Mouse (Mus musculus) liver, embryonic 13.5 days (tissue): ENCODE data around the gene Ush1g. TPM values are rescaled to one million over a fixed set of nuclear protein-coding genes. Genes with fewer than 3 reads are reported as not detected.
A peak's percentile ranks its signal among the peaks of the same experiment; 100 is the strongest.

Experiments
- ATAC-seq: fragments of 200-750 bp; cut with Nextera tagmentation; 2 replicates; pipeline ENCODE4 v1.8.0; 2017; ENCODE audit warnings: low read depth, mild to moderate bottlenecking, moderate number of reproducible peaks, moderate library complexity
- DNase-seq: peaks from one replicate; pipeline ENCODE4 v3.0.0; 2022
- H3K27ac ChIP-seq: fragments of 300-500 bp; sonication (generic); 2 replicates; pipeline ENCODE4 v1.5.1; 2015; ENCODE audit warnings: moderate library complexity, mild to moderate bottlenecking, inconsistent platforms
- H3K27me3 ChIP-seq: fragments of 300-500 bp; sonication (generic); 2 replicates; pipeline ENCODE4 v1.6.1; 2015; ENCODE audit warnings: mild to moderate bottlenecking, inconsistent platforms
- H3K36me3 ChIP-seq: fragments of 300-500 bp; sonication (generic); 2 replicates; pipeline ENCODE4 v1.6.1; 2015; ENCODE audit warnings: mild to moderate bottlenecking, inconsistent platforms
- H3K4me1 ChIP-seq: fragments of 300-500 bp; sonication (generic); replicated peaks from 2 replicates; pipeline ENCODE4 v1.6.1; 2015; ENCODE audit warnings: inconsistent platforms
- H3K4me2 ChIP-seq: fragments of 300-500 bp; sonication (generic); 2 replicates; pipeline ENCODE4 v1.6.1; 2015; ENCODE audit warnings: inconsistent platforms, mild to moderate bottlenecking, moderate library complexity
- H3K4me3 ChIP-seq: fragments of 300-500 bp; sonication (generic); replicated peaks from 2 replicates; pipeline ENCODE4 v1.5.1; 2015; ENCODE audit warnings: mild to moderate bottlenecking, inconsistent platforms
- H3K9ac ChIP-seq: fragments of 300-500 bp; sonication (generic); 2 replicates; pipeline ENCODE4 v1.6.1; 2015; ENCODE audit warnings: mild to moderate bottlenecking, inconsistent platforms
- H3K9me3 ChIP-seq: fragments of 300-500 bp; sonication (generic); replicated peaks from 2 replicates; pipeline ENCODE4 v1.6.1; 2016; ENCODE audit warnings: inconsistent platforms
- WGBS: fragments of 180-500 bp; shearing (Covaris S2); methylation state at CpG from one replicate; pipeline ENCODE4 v1.1.7; 2015; ENCODE audit not compliant: insufficient replicate concordance; 5-methylcytosine and 5-hydroxymethylcytosine counted together
- polyA plus RNA-seq: library from polyadenylated mRNA; unstranded; fragments of >200 nt; fragmentation: Nextera tagmentation; extraction: Ambion mirVana; gene quantifications from 2 replicates; pipeline ENCODE4 v1.2.1, GENCODE M21; 2015

Ush1g gene
- polyA plus RNA-seq, 1 experiment from 2014 or later: 0.07 TPM

- Histone ChIP-seq H3K36me3 (no peaks in the 10 kb centered on the region), H3K4me3 (no peak overlapping the region), H3K4me2 (no peak overlapping the region), H3K27me3 (peaks cover 68% of the 10 kb centered on the region), H3K9ac (no peak overlapping the region), H3K27ac (no peak overlapping the region), H3K4me1 (no peaks in the 10 kb centered on the region), H3K9me3 (no peaks in the 10 kb centered on the region)
- no peak for DNase-seq
- ATAC-seq: no peak
- WGBS: 56% methylated on average over 15 of the region's 15 CpGs
Observed at GRCm38 (mm10) chr11:115329339-115329738, 7.5 kb upstream of the Ush1g start.

- H3K4me1 ChIP-seq: 0 out of 2 replicates have a peak, but pooled peaks cover 3% of the 10 kb centered on the region
- H3K36me3 ChIP-seq: no peaks in the 10 kb centered on the region
- H3K9me3 ChIP-seq: no peaks in the 10 kb centered on the region
- H3K27ac ChIP-seq: no peak overlapping the region
- peaks cover 68% of the 10 kb centered on the region for H3K27me3 ChIP-seq
- 59% methylated on average over 7 of the region's 7 CpGs for WGBS
- H3K4me2 ChIP-seq: no peak overlapping the region
- no peak overlapping the region for H3K9ac ChIP-seq
- no peak overlapping the region for H3K4me3 ChIP-seq
- DNase-seq: no peak
- no peak for ATAC-seq
Observed at GRCm38 (mm10) chr11:115326730-115327129, 4.9 kb upstream of the Ush1g start.

GRCm38 (mm10) chr11:115323354-115323753 is 1.5 kb upstream of the Ush1g start:
- no peak overlapping the region for H3K9ac ChIP-seq
- no peaks in the 10 kb centered on the region for H3K36me3 ChIP-seq
- peaks cover 78% of the 10 kb centered on the region for H3K27me3 ChIP-seq
- H3K4me3 ChIP-seq: no peak overlapping the region
- H3K4me1 ChIP-seq: peaks cover 9% of the 10 kb centered on the region; the same call in 1 of the 2 replicates
- no peak overlapping the region for H3K27ac ChIP-seq
- DNase-seq: no peak
- no peaks in the 10 kb centered on the region for H3K9me3 ChIP-seq
- 17% methylated on average over 32 of the region's 32 CpGs for WGBS
- ATAC-seq: no peak
- no peak overlapping the region for H3K4me2 ChIP-seq

- no peak overlapping the region for H3K27ac ChIP-seq
- no peak overlapping the region for H3K4me2 ChIP-seq
- no peaks in the 10 kb centered on the region for H3K36me3 ChIP-seq
- peaks cover 9% of the 10 kb centered on the region; the same call in 1 of the 2 replicates for H3K4me1 ChIP-seq
- no peaks in the 10 kb centered on the region for H3K9me3 ChIP-seq
- WGBS: 7% methylated on average over 18 of the region's 18 CpGs
- DNase-seq (no peak), ATAC-seq (0 out of 2 replicates have a peak, but pooled peaks have one; percentile 23)
- no peak overlapping the region for H3K9ac ChIP-seq
- no peak overlapping the region for H3K4me3 ChIP-seq
- H3K27me3 ChIP-seq: peaks cover 100% of the 10 kb centered on the region
Observed at GRCm38 (mm10) chr11:115319704-115320383, 2.0 kb downstream of the Ush1g start.

GRCm38 (mm10) chr11:115318245-115319027 is 3.4 kb downstream of the Ush1g start:
- ATAC-seq (no peak), DNase-seq (no peak)
- no peaks in the 10 kb centered on the region for H3K36me3 ChIP-seq
- H3K4me1 ChIP-seq: peaks cover 9% of the 10 kb centered on the region; the same call in 1 of the 2 replicates
- no peak overlapping the region for H3K9ac ChIP-seq
- no peaks in the 10 kb centered on the region for H3K9me3 ChIP-seq
- H3K4me3 ChIP-seq: no peak overlapping the region
- WGBS: 6% methylated on average over 63 of the region's 63 CpGs
- no peak overlapping the region for H3K4me2 ChIP-seq
- H3K27ac ChIP-seq: no peak overlapping the region
- peaks cover 95% of the 10 kb centered on the region for H3K27me3 ChIP-seq

- Histone ChIP-seq H3K4me1 (peaks cover 9% of the 10 kb centered on the region; the same call in 1 of the 2 replicates), H3K27ac (no peak overlapping the region), H3K4me3 (no peak overlapping the region), H3K9me3 (no peaks in the 10 kb centered on the region), H3K9ac (no peak overlapping the region), H3K36me3 (no peaks in the 10 kb centered on the region), H3K4me2 (no peak overlapping the region), H3K27me3 (peaks cover 91% of the 10 kb centered on the region)
- 48% methylated on average over 7 of the region's 7 CpGs for WGBS
- DNase-seq: no peak
- ATAC-seq: no peak
Observed at GRCm38 (mm10) chr11:115317204-115317603, 4.6 kb downstream of the Ush1g start.

GRCm38 (mm10) chr11:115314249-115314648 is 7.6 kb downstream of the Ush1g start:
- no peak for ATAC-seq
- Histone ChIP-seq H3K27me3 (peaks cover 64% of the 10 kb centered on the region), H3K4me2 (no peak overlapping the region), H3K9ac (no peak overlapping the region), H3K36me3 (no peaks in the 10 kb centered on the region), H3K4me1 (no peaks in the 10 kb centered on the region), H3K27ac (no peak overlapping the region), H3K4me3 (no peak overlapping the region), H3K9me3 (no peaks in the 10 kb centered on the region)
- no peak for DNase-seq
- 37% methylated on average over 2 of the region's 2 CpGs for WGBS

GRCm38 (mm10) chr11:115308781-115309180 is 13.1 kb downstream of the Ush1g start:
- DNase-seq (no peak), ATAC-seq (no peak)
- Histone ChIP-seq H3K27ac (no peak overlapping the region), H3K4me2 (no peak overlapping the region), H3K27me3 (peaks cover 28% of the 10 kb centered on the region), H3K9ac (no peak overlapping the region), H3K4me3 (no peak overlapping the region), H3K36me3 (no peaks in the 10 kb centered on the region), H3K4me1 (0 out of 2 replicates have a peak, but pooled peaks cover 3% of the 10 kb centered on the region), H3K9me3 (no peaks in the 10 kb centered on the region)
- 45% methylated on average over 1 of the region's 1 CpGs for WGBS

- no peak within 1 kb of the TSS for H3K4me3 ChIP-seq
- 33% methylated on average over 8 of the region's 8 CpGs for WGBS
- H3K27ac ChIP-seq: no peak within 1 kb of the TSS
- no peaks in the 10 kb centered on the region for H3K36me3 ChIP-seq
- no peak for ATAC-seq
- no peak for DNase-seq
- no peak within 1 kb of the TSS for H3K4me2 ChIP-seq
- H3K4me1 ChIP-seq: 0 out of 2 replicates have a peak, but pooled peaks cover 3% of the 10 kb centered on the region
- H3K9me3 ChIP-seq: no peaks in the 10 kb centered on the region
- peaks cover 17% of the 10 kb centered on the region for H3K27me3 ChIP-seq
- no peak within 1 kb of the TSS for H3K9ac ChIP-seq
Observed at GRCm38 (mm10) chr11:115306863-115307262, 15.0 kb downstream of the Ush1g start, which contains the start of gene Otop2. Gene Otop2 (plus strand): TSS chr11:115307163.

GRCm38 (mm10) chr11:115303167-115303566 is 18.7 kb downstream of the Ush1g start:
- no peaks in the 10 kb centered on the region for H3K9me3 ChIP-seq
- no peak overlapping the region for H3K4me3 ChIP-seq
- no peak overlapping the region for H3K9ac ChIP-seq
- 0 out of 2 replicates have a peak, but pooled peaks cover 3% of the 10 kb centered on the region for H3K4me1 ChIP-seq
- peaks cover 25% of the 10 kb centered on the region for H3K27me3 ChIP-seq
- ATAC-seq (no peak), DNase-seq (no peak)
- H3K4me2 ChIP-seq: no peak overlapping the region
- H3K27ac ChIP-seq: no peak overlapping the region
- 52% methylated on average over 8 of the region's 8 CpGs for WGBS
- no peaks in the 10 kb centered on the region for H3K36me3 ChIP-seq

GRCm38 (mm10) chr11:115301351-115301750 is 20.5 kb downstream of the Ush1g start:
- DNase-seq (no peak), ATAC-seq (no peak)
- Histone ChIP-seq H3K27me3 (peaks cover 36% of the 10 kb centered on the region), H3K27ac (no peak overlapping the region), H3K4me1 (peaks cover 9% of the 10 kb centered on the region; the same call in 1 of the 2 replicates), H3K9ac (no peak overlapping the region), H3K9me3 (no peaks in the 10 kb centered on the region), H3K4me2 (no peak overlapping the region), H3K4me3 (no peak overlapping the region), H3K36me3 (no peaks in the 10 kb centered on the region)
- WGBS: 64% methylated on average over 2 of the region's 2 CpGs
